Mouse (Mus musculus) embryonic facial prominence, embryonic 11.5 days (tissue): ENCODE measurements around the gene Slc4a5. TPM values are rescaled to one million over a fixed set of nuclear protein-coding genes. Genes with fewer than 3 reads are reported as not detected.

Experiments used
- ATAC-seq: fragments of 200-750 bp; cut with Nextera tagmentation; replicated peaks from 2 replicates; pipeline ENCODE4 v1.8.0; 2017; ENCODE audit warnings: low read depth; ENCODE audit not compliant: insufficient number of reproducible peaks, low FRiP score, low TSS enrichment
- DNase-seq: peaks from one replicate; pipeline ENCODE4 v3.0.0-alpha.2; 2015; ENCODE audit warnings: low spot score
- H3K27ac ChIP-seq: fragments of 300-500 bp; sonication (generic); replicated peaks from 2 replicates; pipeline ENCODE4 v1.5.1; 2014; ENCODE audit warnings: mild to moderate bottlenecking, low read depth, low read length, control low read depth
- H3K27me3 ChIP-seq: fragments of 300-500 bp; sonication (generic); 2 replicates; pipeline ENCODE4 v1.6.1; 2014; ENCODE audit warnings: mild to moderate bottlenecking, low read length, moderate library complexity, mixed read lengths; ENCODE audit not compliant: control insufficient read depth, insufficient read depth
- H3K36me3 ChIP-seq: fragments of 300-500 bp; sonication (generic); replicated peaks from 2 replicates; pipeline ENCODE4 v1.6.1; 2014; ENCODE audit warnings: low read depth, mild to moderate bottlenecking, low read length, moderate library complexity, mixed read lengths; ENCODE audit not compliant: control insufficient read depth, insufficient read depth
- H3K4me1 ChIP-seq: fragments of 300-500 bp; sonication (generic); 2 replicates; pipeline ENCODE4 v1.6.1; 2014; ENCODE audit warnings: low read length, mixed read lengths; ENCODE audit not compliant: control insufficient read depth, insufficient read depth
- H3K4me2 ChIP-seq: fragments of 300-500 bp; sonication (generic); 2 replicates; pipeline ENCODE4 v1.6.1; 2014; ENCODE audit warnings: low read depth, mild to moderate bottlenecking, control low read depth, low read length, moderate library complexity
- H3K4me3 ChIP-seq: fragments of 300-500 bp; sonication (generic); 2 replicates; pipeline ENCODE4 v1.5.1; 2014; ENCODE audit warnings: low read depth, low read length, control low read depth
- H3K9ac ChIP-seq: fragments of 300-500 bp; sonication (generic); replicated peaks from 2 replicates; pipeline ENCODE4 v1.6.1; 2014; ENCODE audit warnings: mild to moderate bottlenecking, control low read depth, low read length
- H3K9me3 ChIP-seq: fragments of 300-500 bp; sonication (generic); replicated peaks from 2 replicates; pipeline ENCODE4 v1.6.1; 2016; ENCODE audit warnings: mild to moderate bottlenecking, low read length, inconsistent platforms, mixed read lengths; ENCODE audit not compliant: control insufficient read depth
- WGBS: fragments of 180-500 bp; shearing (Covaris S2); extraction: QIAGEN DNeasy Blood & Tissue Kit; methylation state at CpG from one replicate; pipeline ENCODE4 v1.1.7; 2014; 5-methylcytosine and 5-hydroxymethylcytosine counted together
- polyA plus RNA-seq: library from polyadenylated mRNA; unstranded; fragments of >200 nt; fragmentation: Nextera tagmentation; extraction: Ambion mirVana; gene quantifications from 2 replicates; pipeline ENCODE4 v1.2.1, GENCODE M21; 2014

The Slc4a5 gene
- polyA plus RNA-seq, 1 experiment from 2014 or later, result 1.0 TPM

DNA sequence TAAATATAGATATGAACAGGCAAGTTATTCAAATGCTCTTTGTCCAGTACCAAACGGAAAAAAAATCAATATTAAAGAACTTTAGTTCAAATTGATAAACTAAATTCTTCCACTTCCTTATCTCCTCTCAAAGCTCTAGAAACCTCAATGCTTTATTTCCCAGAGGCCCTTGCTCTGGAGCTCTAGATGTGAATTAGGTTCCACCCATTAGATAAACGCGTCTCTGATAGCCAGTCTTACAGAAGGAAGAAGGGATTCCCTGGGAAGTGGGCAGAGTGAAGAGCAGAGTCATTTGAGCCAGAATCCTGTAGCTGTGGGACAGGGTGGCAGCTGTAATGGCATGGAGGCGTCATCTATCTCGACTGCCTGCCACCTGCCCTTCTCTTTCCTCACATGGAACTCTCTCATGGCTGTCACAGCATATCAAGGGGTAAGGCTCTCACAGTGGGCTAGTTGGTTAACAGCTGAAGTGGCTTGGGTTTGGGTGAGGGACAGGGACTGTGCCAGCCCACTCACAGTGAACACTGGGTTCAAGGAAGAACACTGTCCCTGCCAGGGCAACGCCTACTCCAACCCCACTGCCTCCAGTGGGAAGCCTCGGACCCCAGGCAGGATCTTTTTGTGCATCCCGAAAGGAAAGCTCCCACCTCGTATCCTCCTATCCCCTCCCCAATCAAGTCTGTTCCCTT, 12.1 kb upstream of the Slc4a5 start:
- Histone ChIP-seq H3K4me2 (no peak overlapping the region), H3K27ac (no peak overlapping the region), H3K36me3 (no peaks in the 10 kb centered on the region), H3K9me3 (no peaks in the 10 kb centered on the region), H3K9ac (no peak overlapping the region), H3K4me1 (no peaks in the 10 kb centered on the region), H3K27me3 (no peaks in the 10 kb centered on the region), H3K4me3 (no peak overlapping the region)
- WGBS, result 73% methylated on average over 9 of the region's 9 CpGs
- DNase-seq (no peak), ATAC-seq (no peak)

DNA sequence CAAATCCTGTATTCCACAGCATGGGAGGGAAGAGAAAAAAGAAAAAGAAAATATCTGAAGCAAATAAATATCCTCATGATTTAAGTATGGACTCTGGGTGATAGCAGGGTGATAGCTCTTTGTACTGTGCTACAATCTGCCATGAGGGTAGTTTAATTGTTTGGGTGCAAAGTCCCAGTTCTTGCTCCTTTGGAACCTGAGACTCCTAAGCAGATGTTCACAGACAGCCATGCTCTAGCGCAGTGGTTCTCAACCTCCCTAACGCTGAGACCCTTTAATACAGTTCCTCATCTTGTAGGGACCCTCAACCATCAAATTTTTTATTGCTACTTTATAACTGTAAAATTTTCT, 11.6 kb upstream of the Slc4a5 start:
- Histone ChIP-seq H3K9me3 (no peaks in the 10 kb centered on the region), H3K27me3 (no peaks in the 10 kb centered on the region), H3K4me1 (no peaks in the 10 kb centered on the region), H3K9ac (no peak overlapping the region), H3K36me3 (no peaks in the 10 kb centered on the region), H3K27ac (no peak overlapping the region), H3K4me2 (no peak overlapping the region), H3K4me3 (no peak overlapping the region)
- no peak for DNase-seq
- WGBS, result 80% methylated on average over 2 of the region's 2 CpGs
- ATAC-seq, result no peak

DNA sequence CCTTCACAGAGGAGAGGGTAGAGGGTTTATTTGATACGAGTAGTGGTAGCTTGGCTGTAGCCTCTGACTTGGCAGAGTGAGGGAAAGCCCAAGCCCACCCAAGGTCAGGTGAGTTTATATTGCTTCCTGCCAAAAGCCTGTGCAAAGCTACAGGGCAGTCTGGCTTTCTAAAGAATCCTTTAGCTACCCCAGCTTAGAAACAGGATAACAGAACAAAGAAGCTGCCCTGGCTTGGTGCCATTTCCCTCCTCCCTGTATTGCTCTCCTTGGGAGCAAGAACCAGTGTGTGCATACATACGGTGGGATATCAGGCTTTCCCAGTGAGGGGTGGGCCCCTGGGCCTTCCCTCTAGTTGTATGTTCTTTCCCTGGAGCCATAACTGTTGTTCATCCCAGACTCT, 9.1 kb upstream of the Slc4a5 start:
- Histone ChIP-seq H3K4me2 (no peak overlapping the region), H3K36me3 (no peaks in the 10 kb centered on the region), H3K9ac (no peak overlapping the region), H3K27me3 (no peaks in the 10 kb centered on the region), H3K9me3 (no peaks in the 10 kb centered on the region), H3K4me3 (no peak overlapping the region), H3K4me1 (no peaks in the 10 kb centered on the region), H3K27ac (no peak overlapping the region)
- DNase-seq (no peak), ATAC-seq (no peak)
- WGBS, result 74% methylated on average over 2 of the region's 2 CpGs

DNA sequence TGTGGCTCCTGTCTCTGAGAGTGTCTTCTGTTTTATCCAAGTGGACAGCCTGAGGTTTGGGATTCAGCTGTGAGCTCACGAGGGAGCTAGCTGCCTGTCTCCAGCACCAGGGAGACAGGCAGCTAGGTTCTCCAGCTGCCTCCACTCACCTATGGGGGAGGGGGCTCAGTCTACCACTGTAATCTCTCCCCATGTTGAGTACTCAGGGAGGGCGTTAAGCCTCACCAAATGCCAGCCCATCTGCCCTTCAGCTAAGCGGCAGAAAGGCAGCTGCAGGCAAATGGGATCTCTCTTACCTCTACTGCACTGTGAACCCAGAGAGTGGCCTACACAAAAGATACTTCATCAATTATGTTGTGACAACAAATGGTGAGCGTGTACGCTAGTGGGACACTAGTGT, 8.1 kb upstream of the Slc4a5 start:
- DNase-seq, result no peak
- H3K4me2 ChIP-seq, result no peak overlapping the region
- no peaks in the 10 kb centered on the region for H3K36me3 ChIP-seq
- no peak overlapping the region for H3K4me3 ChIP-seq
- no peaks in the 10 kb centered on the region for H3K27me3 ChIP-seq
- H3K27ac ChIP-seq, result no peak overlapping the region
- ATAC-seq, result no peak
- no peak overlapping the region for H3K9ac ChIP-seq
- H3K9me3 ChIP-seq, result no peaks in the 10 kb centered on the region
- no peaks in the 10 kb centered on the region for H3K4me1 ChIP-seq
- 25% methylated on average over 5 of the region's 5 CpGs for WGBS

DNA sequence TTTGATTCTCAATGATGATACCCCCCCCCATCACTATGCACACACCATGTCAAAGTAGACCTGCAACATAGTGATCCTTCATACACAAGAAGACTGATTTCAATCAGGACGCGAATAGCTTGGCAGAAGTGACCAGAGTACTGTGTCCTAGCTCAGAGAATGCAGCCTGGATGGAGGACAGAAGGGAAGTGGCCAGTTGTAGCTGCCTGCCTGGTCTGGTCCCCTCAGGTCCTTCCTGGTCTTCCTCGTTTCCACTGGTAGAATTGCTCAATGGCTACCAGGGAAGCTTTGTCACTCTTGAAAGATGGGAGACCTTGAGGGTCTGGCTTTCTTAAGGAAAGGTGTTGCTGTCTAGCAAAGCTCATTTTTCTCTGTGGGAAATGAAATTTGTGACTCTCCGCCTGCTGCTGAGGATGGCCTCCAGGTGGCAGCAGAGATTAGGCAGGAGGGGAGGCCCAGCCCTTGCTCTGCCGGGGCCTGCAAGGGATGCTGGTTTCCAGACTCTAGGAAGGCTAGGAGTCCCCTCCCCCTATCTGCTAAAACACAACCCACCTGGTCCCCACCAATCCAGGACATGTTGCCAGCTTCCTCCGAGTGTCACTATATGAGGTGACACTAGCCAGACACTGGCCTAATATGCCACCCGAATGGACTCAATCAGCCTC, 4.5 kb upstream of the Slc4a5 start:
- DNase-seq (peak; percentile 84), ATAC-seq (peak; percentile 82; the same call in 1 of the 2 replicates)
- 16% methylated on average over 7 of the region's 7 CpGs for WGBS
- no peaks in the 10 kb centered on the region for H3K9me3 ChIP-seq
- H3K4me1 ChIP-seq, result no peaks in the 10 kb centered on the region
- no peak overlapping the region for H3K9ac ChIP-seq
- H3K27ac ChIP-seq, result no peak overlapping the region
- no peak overlapping the region for H3K4me3 ChIP-seq
- no peaks in the 10 kb centered on the region for H3K27me3 ChIP-seq
- H3K4me2 ChIP-seq, result no peak overlapping the region
- H3K36me3 ChIP-seq, result no peaks in the 10 kb centered on the region

DNA sequence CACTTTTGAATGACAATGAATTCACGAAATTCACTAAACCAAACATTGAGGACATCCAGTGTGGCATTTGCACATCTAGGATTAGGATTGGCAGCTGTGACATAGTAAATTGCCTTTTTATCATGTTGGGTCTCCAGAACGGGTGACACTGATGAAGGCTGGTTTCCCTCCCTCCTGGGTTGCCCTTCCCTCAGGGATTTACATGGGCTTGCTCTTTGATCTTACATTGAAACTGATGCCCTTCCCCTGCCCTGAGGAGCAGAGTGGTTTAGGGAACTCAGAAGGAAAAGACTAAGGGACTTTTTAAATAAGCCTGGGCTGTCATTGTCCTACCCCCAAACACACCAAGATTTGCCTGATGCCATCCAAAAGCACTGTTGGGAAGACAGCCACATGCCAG, 11.9 kb downstream of the Slc4a5 start:
- Histone ChIP-seq H3K27me3 (no peaks in the 10 kb centered on the region), H3K4me1 (0 out of 2 replicates have a peak, but pooled peaks cover 3% of the 10 kb centered on the region), H3K4me3 (no peak overlapping the region), H3K36me3 (no peaks in the 10 kb centered on the region), H3K4me2 (no peak overlapping the region), H3K9me3 (no peaks in the 10 kb centered on the region), H3K9ac (no peak overlapping the region), H3K27ac (no peak overlapping the region)
- ATAC-seq (no peak), DNase-seq (no peak)
- WGBS, result 36% methylated on average over 2 of the region's 2 CpGs

DNA sequence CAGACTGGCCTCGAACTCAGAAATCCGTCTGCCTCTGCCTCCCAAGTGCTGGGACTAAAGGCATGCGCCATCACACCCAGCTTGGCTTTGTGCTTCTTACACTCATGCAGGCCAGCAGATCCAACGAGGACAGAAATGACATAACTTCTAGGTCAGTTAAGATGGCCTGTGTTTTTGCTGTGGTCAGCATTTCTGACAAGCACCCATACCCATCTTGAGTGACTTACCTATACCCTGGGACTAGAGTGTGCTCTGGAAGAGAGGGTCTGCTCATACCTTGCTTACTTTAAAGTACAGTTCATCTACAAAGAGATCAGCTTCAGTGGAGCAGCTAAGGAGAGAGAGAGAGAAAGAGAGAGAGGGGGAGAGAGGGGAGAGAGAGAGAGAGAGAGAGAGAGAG, 13.7 kb downstream of the Slc4a5 start:
- H3K4me1 ChIP-seq, result peaks cover 3% of the 10 kb centered on the region; the same call in 1 of the 2 replicates
- no peak overlapping the region for H3K4me2 ChIP-seq
- no peaks in the 10 kb centered on the region for H3K27me3 ChIP-seq
- no peaks in the 10 kb centered on the region for H3K9me3 ChIP-seq
- DNase-seq, result no peak
- H3K36me3 ChIP-seq, result no peaks in the 10 kb centered on the region
- ATAC-seq, result no peak
- no peak overlapping the region for H3K9ac ChIP-seq
- no peak overlapping the region for H3K27ac ChIP-seq
- H3K4me3 ChIP-seq, result no peak overlapping the region
- 72% methylated on average over 4 of the region's 4 CpGs for WGBS

DNA sequence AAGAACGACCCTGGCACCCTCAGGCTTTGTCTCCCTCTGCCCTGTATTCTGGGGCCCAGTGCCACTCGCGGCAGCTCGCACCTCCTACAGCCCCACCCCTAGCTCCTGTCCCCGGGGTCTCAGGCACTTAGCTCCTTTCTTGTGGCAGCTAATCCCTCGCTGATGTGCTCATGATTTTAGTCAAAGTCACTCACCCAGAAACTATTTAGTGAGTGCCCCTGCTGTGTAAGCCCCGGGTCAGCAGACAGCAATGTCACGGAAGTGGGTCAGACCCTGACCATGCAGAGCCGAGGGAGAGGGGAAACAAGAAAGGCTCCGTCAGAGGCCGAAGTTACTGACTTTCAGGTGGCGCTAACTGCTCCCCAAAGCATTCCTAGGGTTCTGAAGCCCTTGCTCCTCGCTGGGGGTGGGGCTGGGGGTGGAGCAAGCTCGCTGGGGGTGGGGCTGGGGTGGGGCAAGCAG, 14.7 kb downstream of the Slc4a5 start:
- no peaks in the 10 kb centered on the region for H3K9me3 ChIP-seq
- H3K4me2 ChIP-seq, result peak overlapping the region; percentile 29
- H3K36me3 ChIP-seq, result no peaks in the 10 kb centered on the region
- 1% methylated on average over 14 of the region's 14 CpGs for WGBS
- no peak for DNase-seq
- peak overlapping the region; percentile 15 for H3K9ac ChIP-seq
- 0 out of 2 replicates have a peak overlapping the region, but pooled peaks have one; percentile 4 for H3K4me3 ChIP-seq
- no peak overlapping the region for H3K27ac ChIP-seq
- peak; percentile 70 for ATAC-seq
- H3K4me1 ChIP-seq, result peaks cover 3% of the 10 kb centered on the region; the same call in 1 of the 2 replicates
- no peaks in the 10 kb centered on the region for H3K27me3 ChIP-seq
